Mouse (Mus musculus): ENCODE measurements around the gene Gse1.

Gse1 gene

DNA sequence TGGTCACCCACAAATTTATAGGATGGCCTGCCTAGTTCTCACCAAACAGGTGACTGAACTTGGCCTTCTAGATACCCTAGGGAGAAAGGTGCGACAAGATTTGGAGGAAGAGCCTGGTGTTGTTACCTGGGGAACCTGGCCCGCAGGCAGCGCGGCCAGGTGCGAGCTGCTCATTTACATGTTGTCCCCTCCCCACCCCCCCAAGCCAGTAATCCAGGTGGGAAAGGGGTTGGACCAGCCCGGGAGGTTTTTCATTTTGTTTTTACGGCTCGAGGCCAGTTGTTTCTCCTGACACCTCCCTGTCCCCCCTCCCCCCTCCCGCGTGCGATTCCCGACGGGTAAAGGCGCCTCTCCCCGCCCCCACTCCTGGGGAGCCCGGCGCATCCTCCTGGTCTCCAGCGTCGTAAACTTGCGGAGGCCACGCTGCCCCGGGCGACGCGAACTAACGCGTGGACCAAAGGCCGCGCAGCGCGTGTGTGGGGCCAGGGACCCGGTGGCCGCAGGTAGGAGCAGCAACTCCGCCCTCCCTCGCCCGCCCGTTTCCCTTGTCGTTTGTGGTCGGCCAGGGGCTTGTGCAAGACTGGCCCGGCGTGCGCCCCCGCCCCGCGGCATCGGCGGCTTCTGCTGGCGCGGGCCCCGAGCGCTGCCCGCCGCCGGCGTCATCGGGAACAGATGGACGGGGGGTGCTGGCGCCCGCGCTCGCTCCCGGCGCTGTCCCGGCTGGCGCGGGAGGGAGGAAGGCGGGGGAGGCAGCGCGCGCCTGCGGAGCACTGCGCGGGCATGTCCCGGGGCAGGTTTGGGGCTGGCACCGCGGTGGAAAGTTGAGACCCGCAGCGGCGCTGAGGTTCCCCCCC is 307.4 kb downstream of the Gse1 start:
- no peak for DNase-seq (ENCODE audit: low spot score)

GRCm38 (mm10) chr8:120536306-120537206 is 308.3 kb downstream of the Gse1 start:
- DNase-seq (ENCODE audit: low spot score): no peak

GRCm38 (mm10) chr8:120537207-120537817 is 309.1 kb downstream of the Gse1 start:
- peak; percentile 90 for DNase-seq (ENCODE audit: low spot score)

- DNase-seq (ENCODE audit: low spot score): peak; percentile 80
These were observed 309.7 kb downstream of the Gse1 start for GRCm38 (mm10) chr8:120537818-120538396.

DNA sequence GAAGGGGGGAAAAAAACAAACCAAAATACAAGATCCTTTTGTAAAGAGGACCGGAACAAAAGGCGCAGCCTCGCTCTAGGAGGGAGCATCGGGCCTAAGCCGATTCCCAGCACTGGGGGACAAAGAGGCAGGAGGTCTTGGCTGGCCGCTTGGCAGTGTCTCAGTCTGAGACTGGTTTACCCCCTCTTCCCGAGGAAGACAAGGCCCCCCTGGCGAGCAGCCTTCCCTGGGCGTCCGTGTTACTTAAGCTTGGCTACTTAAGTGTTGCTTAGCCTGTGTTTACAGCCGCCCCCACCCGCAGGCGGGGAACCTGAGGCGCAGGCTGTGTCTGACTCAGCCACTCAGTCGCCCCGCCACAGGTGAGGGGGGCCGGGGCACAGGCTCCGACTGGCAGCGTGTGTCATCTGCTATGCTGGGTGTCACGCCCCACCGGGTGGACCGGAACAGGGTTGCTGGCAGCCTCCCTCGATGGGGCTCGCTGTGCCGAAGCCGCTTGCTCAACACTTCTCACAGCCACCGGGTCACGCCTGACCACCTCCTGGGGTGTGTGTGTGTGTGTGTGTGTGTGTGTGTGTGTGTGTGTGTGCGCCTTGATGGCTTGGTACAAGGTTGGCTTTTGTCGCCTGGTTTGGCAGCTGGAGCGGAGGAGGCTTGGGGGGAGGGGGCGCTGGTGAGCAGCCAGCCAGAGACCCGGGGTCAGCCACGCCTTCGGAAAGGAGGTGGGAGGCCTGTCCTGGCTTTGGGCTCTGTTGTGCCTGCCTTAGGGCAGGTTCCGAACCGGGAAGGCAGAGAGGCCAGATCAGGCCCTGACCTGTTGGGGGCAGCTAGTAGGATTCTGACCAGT is 310.4 kb downstream of the Gse1 start:
- peak; percentile 83 for DNase-seq (ENCODE audit: low spot score)

GRCm38 (mm10) chr8:120539381-120539774 is 311.1 kb downstream of the Gse1 start:
- no peak for DNase-seq (ENCODE audit: low spot score)

DNA sequence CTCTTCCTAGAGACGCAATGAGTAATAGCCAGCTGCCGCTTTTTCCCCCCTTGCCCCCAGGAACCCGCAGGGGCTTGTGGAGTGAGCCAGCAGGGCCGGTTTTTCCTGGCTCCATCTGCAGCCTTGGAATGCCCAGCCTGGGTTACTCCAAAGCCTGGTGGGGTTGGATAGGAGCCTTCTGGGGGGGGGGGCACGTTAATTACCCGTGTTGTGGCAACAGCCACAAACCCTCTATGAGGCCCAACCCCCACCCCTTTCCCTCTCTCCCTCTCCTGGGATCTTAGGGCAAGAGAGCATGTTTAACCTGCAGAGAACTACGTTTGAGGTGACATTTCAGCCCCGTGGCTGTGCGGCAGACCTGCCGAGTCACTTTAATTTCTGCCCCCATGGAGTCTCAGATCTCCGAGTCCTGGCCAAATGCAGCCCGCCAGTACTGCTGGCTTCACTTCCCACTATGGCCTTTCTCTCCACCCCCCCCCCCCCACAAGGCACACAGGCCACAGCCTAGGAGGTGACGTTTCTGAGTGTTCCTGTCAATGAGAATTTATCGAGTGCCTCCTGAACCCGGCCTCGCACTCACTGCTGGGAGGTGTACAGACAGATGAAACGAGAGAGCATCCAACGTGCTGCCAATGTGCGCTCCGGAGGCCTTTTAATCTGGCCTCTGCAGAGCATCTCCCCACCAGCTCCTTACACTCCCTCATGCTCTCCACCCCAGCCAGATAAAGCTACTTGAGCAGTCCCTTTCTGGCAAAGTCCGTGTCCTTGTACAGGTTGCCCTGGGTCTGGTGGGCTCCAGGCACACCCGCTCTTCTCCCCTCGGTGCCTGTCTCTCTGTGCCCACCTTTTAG is 311.7 kb downstream of the Gse1 start:
- no peak for DNase-seq (ENCODE audit: low spot score)

- no peak for DNase-seq (ENCODE audit: low spot score)
These were observed 314.7 kb downstream of the Gse1 start for GRCm38 (mm10) chr8:120542995-120543394.

GRCm38 (mm10) chr8:120543416-120544055 is 315.3 kb downstream of the Gse1 start:
- DNase-seq (ENCODE audit: low spot score): no peak

DNA sequence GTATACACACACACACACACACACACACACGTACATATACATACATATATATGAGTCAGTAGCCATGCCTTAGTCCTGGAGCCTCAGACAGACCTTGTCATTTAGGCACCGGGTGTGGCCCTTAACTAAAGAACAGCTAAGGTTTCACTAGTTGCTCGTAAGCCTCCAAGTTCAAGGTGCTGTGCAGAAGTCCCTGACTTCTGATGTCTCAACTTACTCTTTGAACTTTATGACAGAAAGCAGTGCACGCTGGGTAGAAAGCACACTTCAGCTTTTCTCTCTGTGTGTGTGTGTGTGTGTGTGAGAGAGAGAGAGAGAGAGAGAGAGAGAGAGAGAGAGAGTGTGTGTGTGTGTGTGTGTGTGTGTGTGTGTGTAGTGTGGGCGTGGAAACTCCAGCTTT is 315.9 kb downstream of the Gse1 start:
- DNase-seq (ENCODE audit: low spot score): no peak

GRCm38 (mm10) chr8:120547562-120547961 is 319.3 kb downstream of the Gse1 start:
- no peak for DNase-seq (ENCODE audit: low spot score)

GRCm38 (mm10) chr8:120548313-120548761 is 320.1 kb downstream of the Gse1 start:
- DNase-seq (ENCODE audit: low spot score): no peak

GRCm38 (mm10) chr8:120549321-120549921 is 321.2 kb downstream of the Gse1 start:
- DNase-seq (ENCODE audit: low spot score): peak; percentile 86

GRCm38 (mm10) chr8:120549922-120550321 is 321.7 kb downstream of the Gse1 start:
- DNase-seq (ENCODE audit: low spot score): peak; percentile 77

DNA sequence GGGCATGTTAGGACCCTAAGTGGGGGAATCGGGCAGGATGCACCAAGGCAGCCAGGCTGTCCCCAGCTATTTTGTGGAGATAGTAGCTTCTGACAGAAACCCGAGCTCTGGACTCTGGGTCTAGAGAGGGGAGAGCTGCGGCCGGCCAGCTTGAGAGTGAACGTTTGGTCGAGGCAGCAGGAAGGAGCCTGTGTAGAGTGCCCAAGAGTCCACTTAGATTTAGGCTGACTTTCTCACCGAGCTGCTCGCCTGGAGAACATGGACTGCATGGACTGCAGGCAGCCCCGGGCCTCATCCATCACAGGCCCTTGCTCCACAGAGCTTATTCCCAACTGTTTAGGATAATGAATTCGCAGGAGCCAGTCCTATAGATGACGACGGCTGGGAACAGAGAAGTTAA is 322.2 kb downstream of the Gse1 start:
- DNase-seq (ENCODE audit: low spot score): no peak

DNA sequence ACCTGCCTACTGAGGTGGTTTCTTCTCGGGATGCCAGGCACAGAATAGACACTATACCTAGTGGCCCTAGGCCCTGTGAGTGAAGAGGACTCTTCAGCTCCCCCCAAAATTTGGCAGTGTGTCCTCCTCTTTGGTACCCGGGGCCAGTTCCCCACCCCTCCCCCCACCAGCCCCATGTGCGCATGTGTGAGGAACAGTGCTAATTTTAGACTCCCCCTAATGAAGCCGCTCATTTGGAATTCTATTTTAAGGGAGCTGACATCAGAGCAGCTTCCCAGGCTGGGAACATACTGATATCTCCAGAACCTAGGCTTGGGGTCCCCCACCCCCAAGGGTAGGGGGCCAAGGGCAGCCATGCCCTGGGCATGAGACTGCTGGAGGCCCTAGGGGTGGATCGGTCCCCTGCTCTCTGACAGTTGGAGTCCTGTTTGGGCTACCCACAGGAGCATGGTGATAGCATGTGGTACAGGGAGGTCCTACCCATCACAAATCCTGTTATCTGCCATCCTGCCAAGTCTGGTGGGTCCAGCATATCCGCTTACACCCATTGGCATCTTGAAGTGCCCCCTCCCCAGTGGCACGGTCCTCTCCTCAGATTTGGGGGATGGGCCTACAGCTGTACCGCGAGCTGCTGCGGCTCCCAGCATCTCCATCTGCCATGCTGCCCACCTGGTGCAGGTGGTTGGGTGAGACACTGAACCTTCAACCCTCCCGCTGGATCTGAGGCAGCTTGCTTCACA is 322.9 kb downstream of the Gse1 start:
- DNase-seq (ENCODE audit: low spot score): no peak

- no peak for DNase-seq (ENCODE audit: low spot score)
These were observed 323.4 kb downstream of the Gse1 start for GRCm38 (mm10) chr8:120551677-120551980.

- no peak for DNase-seq (ENCODE audit: low spot score)
These were observed 324.3 kb downstream of the Gse1 start for GRCm38 (mm10) chr8:120552509-120552908.
